Mouse (Mus musculus): ENCODE results near the gene Nutf2.
"Not testable (repeated sequence)": the region's sequence is repeated elsewhere in the genome, so short reads cannot be mapped to it uniquely, and the experiment has no call there.

The Nutf2 gene

DNA sequence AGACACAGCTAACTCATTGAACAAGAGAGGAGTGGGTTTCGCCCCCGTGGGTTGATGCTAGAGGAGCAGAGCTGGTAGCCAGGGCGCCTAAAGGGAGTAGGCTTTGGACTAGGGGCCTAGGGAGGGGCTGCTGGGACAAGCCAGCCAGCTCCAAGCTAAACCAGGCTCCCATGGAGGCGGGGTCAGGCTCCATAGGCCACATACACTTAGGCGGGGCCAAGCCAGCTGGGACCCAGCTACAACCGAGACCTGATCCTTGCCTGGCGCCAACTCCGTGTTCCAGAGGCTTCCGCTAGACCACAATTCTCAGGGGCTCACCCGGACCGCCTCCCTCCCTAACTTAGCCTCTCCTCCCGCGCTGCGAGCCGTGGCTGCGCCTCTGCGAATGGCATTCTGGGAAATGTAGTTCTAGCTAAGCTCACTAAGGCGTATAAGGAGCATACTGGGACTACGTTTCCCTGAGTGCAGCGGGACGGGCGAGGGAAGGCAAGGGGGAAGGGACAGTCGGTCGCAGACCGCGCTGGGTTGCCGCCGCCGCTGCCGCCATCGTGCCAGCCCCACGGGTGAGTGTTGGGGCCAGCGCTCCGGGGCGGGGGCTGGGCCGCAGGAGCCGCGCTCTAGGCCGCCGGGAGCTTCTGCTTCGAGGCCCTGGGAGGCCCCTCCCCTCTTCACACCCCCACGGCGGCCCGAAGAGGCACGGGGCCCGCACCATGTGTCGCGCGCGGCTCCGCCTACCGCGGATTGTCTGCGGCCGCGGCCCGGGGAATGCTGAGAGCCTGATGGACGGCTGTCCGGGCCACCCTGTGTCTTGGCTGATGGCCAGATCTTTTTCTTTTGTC is at the start of gene Nutf2:
Nutf2 (plus strand) TSS at position 438 of the 839 bp plus-strand sequence.
- peak; percentile 92 for DNase-seq

DNA sequence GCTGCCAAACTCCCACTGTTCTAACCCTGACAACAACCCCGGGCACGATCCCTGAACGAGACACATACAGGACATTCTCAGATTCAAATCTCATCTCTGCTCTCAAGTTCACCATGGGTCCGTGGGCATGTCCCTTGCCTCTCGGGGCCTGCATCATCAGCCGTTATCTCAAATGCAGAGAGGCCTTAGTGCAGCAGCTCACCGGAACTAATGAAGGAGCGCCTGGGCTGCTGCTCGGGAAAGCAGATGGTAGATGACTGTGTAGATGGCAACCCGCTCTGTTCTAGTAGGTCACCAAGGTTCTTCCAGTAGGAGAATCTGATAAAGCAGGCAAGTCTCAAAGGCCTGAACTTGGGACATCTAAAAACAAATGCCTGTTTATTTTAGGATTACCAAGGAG is 49.3 kb upstream of the Nutf2 start:
- DNase-seq = no peak

DNA sequence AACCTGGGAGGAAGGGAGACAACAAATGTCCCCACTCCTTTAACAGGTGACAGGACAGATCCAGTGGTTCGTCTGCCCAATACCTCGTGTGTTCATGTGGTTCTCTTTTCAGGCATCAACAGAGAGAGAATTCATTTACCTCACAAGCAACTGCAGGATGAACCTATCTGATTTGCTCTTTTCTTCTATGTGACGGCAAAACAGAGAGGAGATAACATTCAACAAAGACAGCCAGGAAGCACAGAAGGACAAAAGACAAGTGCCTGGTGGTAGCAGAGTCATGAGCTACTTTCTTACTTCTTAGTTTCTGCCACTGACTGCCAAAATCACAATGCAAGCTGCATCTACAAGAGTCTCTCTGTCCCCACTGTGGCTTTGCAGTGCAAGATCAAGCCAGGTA is 48.8 kb upstream of the Nutf2 start:
- DNase-seq = no peak

DNA sequence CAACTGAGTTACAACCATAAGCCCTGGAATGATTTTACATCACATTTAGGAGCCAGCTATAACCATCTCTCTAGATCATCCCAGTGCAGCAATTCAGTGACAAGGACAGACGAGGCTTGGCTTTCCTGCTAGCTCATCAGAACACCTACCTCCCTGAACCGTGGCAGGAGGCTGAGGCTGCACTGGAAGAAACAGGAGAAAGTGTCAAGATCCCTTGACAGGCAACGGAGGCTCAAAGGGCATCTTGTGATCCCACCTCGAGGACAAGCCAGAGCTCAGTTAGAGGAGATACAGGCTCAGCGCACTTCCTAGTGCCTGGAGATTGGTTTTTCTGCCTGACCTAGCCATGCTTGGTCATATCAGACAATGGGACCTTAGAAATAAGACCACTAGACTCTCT is 47.9 kb upstream of the Nutf2 start:
- DNase-seq = no peak

DNA sequence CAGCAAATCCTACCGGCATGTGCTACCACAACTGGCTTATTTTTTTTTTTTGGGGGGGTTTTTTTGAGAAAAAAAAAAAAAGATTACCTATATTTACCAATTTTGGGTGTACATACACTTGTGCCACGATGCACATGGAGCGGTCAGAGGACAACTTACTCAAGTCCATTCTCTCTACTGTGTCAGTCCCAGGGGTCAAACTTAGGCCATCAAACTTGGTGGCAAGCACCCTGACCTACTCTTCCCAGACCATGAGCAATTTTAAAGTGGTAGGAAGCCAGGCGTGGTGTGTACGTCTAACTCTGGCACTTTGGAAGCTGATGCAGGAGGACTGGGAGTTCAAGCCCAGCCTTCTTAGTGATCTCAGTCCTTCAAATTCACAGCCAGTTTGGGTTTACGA is 47.1 kb upstream of the Nutf2 start:
- DNase-seq = no peak

DNA sequence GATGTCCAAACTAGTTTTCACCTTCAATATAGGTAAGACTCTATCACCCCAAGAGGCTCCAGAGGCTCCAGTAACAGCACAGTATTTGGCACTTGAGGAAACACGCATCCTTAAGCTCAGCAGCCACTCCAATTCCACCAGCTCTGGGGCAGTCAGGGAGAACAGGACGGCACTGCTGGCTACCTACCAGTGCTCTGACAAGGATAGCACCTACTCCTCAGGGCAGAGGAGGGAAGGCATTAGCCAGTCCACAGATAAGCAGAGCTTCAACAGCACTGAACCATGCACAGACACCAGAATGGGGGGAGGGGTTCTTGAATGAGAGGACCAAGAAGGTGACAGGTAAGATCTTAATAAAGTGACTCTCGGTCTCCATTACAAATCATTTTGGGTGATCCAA is 40.7 kb upstream of the Nutf2 start:
- DNase-seq = no peak

DNA sequence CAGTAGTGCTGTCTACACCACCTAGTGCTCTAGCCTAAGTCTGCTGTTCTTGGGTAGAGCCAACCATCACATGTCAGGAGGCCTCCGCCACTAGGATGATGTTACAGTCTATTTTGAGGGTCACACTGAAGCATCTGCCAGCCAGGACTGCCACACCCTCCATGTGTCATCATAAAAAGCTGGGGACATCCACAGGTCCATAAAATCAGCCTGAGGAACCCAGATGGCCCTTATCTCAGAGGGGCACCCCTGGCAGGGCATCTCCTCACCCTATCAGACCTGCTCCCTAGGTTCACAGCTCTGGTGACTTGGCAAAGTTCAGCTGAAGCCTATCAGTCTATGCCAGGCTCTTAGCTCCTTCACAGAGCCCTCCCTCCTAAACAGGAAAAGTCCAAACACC is 39.5 kb upstream of the Nutf2 start:
- no peak for DNase-seq

DNA sequence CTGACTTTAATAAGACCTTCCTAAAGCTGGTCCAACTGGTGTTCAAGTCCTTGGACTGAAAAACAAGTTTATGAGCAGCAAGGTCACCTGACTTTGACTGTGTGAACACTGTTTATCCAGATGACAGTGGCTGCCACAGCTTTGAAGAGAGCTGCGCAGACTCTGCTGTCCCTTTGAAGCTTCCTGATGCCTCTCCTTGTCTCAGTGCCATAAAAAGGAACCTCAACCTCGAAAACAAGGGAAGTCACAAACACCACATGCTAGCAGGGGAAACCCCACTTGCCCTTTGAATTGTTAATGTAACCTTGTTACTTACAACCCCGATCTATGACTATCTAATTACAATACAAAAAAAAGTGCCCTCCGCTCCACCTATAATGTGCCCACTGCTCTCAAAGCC is 34.9 kb upstream of the Nutf2 start:
- no peak for DNase-seq

DNA sequence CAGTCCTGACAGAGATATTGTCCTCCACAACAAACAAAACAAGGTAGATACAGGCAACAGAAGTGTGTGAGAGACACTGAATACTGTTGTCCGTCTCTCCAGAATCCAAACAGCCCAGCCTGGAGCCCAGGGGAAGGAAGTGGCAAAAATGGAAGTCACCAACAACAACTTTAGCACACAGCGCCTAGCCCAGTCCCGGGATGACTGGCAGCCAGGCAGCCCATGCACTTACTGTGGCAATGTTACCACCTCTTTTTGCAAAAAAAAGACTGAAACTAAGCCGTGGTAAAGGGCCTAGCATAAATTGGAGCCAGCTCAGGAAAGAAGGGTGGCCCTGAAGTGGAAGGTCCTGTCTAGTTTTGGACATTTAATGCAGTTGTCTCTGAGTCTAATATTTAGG is 34.0 kb upstream of the Nutf2 start:
- peak; percentile 19 for DNase-seq

DNA sequence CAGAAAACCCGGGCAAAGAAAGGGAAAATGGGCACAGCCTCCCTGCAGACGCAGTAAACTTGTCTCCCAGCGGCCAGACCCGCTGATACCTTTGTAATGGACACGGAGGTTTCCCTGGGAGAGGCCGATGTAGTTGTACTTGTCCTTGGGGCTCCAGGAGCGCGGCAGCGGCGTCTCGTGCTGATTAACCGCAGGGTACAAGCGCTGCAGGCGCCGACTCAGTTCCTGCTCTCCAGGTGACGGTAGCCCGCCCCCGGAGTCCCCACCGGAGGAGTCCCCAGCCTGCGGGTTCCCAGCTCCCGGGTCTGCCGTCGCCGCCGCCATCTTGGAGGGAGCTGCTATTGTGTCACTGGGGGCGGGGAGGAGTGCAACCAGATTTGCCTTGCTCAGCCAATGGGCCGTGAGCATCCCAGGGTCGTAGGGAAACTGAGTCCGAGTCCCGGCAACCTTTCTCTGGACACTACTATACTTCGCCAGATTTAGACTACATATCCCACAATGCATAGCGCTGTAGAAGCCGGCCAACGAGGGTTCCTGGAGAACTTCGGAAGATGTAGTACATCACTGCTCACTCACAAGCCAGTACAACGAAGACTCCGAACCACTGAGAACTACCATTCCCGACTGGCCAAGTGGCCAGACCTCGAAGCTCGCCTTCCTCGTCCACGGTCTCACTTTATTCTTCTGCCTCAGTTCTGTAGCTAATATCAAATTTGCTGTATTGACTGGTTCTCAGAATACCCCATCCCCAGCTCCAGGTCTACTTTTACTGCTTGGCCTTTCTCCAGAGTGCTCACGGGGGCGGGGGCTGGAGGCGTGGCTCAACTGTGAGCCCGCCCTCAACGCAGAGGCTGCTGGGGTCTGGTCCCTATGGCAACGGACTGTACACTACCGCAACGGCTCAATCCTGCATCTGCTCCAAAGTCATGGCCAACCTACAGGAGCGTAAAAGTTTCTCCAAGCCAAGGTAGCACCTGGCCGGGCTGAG is 33.2 kb upstream of the Nutf2 start, which contains the start of the genes Ranbp10 and Tsnaxip1:
Ranbp10 (minus strand) TSS at position 490 of the 988 bp plus-strand sequence.
Tsnaxip1 (plus strand) TSS at position 871 of the 988 bp plus-strand sequence.
- peak; percentile 97 for DNase-seq

DNA sequence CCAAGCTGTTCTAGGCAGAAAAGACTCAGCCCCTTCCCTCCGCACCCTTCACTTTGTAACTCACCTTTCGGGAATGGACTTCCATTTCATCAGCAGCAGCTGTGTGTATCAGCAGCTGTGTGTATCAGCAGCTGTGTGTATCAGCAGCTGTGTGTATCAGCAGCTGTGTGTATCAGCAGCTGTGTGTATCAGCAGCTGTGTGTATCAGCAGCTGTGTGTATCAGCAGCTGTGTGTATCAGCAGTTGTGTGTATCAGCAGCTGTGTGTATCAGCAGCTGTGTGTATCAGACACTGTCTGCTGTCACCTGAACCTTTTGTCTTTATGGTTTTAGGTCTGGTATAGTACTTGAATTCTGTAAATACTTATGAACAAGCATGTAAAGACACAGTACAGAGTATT is 26.6 kb upstream of the Nutf2 start:
- DNase-seq = not testable (repeated sequence)

DNA sequence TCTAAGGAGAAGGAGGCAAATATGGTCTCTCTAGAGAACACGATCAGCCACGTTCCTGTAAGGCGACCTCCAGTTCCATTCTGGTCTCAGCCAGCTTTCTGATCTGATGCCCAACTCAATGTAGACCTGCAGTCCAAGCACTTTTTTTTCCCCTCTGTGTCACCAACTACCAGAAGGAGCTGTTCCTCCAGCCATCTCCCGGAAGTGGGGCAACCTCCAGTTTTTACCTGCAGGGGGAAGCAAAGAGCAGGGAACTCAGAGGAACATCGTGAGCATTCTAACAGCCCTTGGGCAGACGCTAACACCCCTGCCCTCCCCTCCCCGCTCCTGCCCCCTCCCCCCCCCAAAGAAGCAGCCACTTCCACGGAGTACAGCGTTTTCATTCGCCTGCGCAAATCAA is 25.1 kb upstream of the Nutf2 start:
- peak; percentile 91 for DNase-seq

DNA sequence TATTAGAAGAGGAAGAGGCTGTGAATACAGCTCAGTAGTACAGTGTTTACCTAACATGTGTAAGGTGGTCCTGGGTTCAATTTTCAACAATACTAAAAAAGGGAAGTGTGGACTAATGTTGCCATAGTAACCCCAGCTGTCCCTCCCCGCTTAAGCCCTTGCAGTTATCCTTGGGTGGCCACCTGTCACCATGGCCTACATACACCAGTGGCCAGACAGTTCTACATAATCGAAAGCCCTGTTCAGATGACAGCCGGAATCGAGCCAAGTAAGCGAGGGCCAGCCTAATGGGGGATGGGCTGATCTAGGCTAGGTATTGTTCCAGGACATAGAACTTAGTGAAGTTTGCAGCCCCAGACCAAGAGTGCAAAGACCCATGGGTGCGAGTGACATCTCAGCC is 23.4 kb upstream of the Nutf2 start:
- DNase-seq = no peak

DNA sequence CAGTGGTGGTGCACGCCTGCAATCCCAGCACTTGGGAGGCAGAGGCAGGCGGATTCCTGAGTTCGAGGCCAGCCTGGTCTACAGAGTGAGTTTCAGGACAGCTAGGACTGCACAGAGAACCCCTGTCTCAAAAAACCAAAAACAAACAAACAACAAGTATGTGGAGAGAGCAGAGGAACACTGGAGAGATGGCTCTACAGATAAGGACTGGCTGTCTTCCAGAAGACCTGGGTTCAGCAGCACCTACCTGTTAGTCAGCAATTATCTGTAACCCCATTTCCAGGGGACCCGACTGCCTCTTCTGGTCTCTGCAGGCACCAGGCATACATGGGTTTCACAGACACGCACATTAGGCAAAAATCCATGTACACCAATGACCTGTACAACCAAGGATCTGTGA is 21.2 kb upstream of the Nutf2 start:
- DNase-seq = no peak

DNA sequence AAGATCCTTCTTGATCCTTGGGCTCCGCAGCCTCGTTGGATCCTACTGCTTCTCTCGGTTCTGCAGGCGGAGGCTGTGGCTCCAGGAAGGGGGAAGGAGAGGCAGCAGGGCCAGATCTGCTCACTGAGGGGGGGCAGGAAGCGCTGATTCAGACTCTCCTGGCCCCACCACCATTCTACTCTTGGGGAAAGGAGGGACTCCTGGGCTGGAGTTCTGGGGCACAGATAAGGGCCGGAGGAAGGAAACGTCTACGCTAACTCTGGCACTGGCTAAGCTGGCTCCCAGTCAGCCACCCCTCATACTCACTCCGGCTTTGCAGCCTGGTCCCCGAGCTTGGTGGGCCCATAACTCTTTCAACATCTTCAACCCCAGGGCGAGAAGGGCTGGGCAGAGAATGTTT is 13.7 kb upstream of the Nutf2 start:
- DNase-seq = no peak

DNA sequence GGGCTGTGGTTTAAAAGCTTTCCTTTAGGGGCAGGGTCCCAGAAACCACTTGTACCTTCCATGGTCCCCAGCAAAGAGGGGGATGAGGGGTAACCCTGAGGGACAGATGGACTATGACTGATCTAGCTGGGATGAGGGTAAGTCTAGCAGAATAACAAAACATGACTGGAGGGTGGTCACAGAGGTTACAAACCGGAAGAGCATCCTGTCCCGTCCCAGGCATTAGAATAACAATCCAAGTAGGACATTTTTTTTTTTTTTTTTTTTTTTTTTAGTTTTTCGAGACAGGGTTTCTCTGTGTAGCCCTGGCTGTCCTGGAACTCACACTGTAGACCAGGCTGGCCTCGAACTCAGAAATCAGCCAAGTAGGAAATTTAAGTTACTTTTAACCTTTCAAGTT is 10.4 kb upstream of the Nutf2 start:
- no peak for DNase-seq

DNA sequence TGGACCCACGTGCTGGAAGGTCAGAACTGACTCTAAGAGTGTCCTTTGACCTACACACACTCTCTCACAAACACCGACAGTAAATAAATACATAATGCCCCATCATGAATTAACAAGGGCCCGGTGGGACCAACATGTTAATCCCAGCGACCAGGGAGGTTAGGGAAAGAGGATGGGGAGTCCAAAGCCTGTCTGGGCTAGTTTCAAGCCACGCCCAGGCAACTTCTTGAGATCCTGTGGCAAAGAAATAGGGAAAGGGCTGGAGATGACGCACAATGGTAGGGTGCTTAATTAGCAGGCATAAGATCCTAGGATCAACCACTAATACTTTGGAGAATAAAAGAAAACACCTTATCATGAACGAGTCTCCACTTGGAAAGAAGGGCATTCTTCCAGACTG is 9.8 kb upstream of the Nutf2 start:
- DNase-seq = no peak

DNA sequence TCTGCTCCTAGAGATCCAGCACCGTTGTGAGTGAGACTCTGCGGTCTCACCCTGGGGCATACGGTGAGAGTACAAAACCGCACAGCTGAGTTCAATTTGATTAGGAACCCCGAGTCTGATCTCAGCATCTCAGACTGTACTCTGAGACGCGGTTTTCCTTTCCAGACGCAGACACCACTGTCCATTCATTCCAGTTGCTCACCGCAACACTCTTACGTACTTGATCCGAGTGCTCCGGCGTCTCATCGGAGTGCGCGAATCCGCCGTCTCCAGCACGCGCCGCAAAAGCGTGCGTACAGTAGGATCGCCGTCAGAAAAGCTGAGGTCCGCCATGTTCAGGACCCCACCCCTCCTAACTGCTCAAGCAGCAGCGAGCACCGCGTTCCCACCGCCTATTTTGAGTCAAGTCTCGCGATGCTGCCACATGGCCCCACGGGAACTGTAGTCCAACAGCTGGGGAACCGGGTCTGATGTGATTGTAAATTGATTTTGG is 8.7 kb upstream of the Nutf2 start:
- DNase-seq = peak; percentile 94

DNA sequence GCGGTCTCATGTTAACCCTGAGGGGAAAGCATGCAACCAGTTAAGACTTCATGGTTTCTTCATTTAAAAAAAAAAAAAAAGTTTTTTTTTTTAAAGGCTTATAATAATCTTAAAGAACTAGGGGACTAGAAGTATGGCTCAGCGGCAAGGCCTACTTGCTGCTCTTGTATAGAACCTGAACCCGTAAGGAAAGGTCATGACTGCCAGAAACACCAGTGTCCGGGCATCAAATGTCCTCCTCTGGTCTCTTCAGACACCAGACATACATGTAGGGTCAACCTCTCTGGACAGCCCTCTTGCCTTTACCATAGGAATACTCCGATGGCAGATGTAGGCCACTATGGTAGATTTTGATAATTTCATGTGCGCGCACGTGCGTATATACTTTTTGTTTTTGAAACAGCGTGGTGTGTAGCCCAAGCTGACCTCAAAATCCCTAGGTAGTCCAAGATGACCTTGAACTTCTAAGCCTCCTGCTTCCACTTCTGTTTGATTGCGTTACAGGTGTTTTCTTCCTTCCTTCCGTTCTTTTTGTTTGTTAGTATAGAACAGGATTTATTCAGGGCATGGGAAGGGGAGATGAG is 8.1 kb upstream of the Nutf2 start:
- DNase-seq = no peak

DNA sequence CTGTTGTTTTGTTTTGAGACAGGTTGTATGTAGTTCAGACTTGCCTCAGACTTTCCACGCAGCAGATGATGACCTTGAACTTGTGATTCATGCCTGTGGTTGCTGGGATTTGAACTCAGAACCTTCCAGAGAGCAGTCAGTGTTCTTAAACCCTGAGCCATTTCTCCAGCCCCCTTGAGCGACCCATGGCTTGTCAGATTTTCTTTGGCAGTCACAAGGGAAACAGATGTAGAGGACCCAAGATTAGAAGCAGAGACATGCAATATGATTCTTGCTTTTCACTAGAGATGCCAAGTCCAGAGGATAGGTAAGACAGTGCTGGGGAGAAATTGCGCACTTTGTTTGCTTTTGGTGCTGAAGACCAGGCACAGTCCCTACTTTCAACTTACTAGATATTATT is 7.2 kb upstream of the Nutf2 start, which contains the start of gene Cenpt:
Cenpt (minus strand) TSS at position 101 of the 400 bp plus-strand sequence.
- DNase-seq = no peak

DNA sequence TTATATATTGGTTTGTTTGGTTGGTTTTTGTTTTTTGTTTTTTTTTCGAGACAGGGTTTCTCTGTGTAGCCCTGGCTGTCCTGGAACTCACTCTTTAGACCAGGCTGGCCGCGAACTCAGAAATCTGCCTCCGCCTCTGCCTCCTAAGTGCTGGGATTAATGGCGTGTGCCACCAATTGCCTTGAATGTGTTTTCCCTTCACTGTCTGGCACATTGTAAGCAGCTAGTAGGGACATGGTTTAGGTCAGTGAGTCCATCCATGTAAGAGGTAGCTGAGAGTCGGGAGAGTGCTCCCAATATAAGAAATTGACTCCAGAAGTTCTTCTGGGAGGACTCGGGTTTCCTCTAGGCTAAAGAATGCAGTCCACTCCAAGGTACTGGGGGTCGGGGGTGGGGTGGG is 6.1 kb upstream of the Nutf2 start:
- no peak for DNase-seq

DNA sequence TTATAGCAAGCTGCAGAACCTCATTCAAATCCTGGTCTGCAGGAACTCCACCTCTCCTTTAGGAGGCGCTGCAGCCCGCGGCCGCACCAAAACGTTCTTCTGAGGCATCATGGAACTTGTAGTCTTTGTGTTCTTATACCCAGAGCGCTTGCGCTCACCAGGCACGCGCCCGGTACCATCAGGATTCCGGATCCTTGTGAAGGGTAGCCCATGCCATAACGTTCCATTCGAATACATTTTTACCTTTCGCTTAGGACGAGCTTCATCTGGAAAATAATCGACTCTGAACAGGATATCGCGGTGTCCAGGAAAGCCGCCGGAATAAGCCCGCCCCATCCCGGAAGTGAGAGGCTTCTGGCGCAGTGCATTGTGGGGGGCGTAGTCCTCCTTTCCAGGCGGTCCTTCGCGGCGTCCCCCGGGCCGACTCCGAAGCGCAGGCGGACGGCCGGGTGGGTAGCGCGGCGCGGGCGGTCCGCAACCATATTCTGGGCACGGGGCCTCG is 5.6 kb upstream of the Nutf2 start, which contains the start of gene Thap11:
Thap11 (plus strand) TSS at position 418 of the 502 bp plus-strand sequence.
- DNase-seq = peak; percentile 96
